Mouse (Mus musculus) midbrain, postnatal 0 days (tissue): ENCODE data around the gene Fam189a1. TPM values are rescaled to one million over a fixed set of nuclear protein-coding genes. Genes with fewer than 3 reads are reported as not detected.
A peak's percentile ranks its signal among the peaks of the same experiment; 100 is the strongest.

Experiments
- ATAC-seq: fragments of 200-750 bp; cut with Nextera tagmentation; 2 replicates; pipeline ENCODE4 v1.8.0; 2017; ENCODE audit warnings: moderate number of reproducible peaks, mild to moderate bottlenecking, moderate TSS enrichment, moderate library complexity; ENCODE audit not compliant: low FRiP score
- DNase-seq: peaks from one replicate; pipeline ENCODE4 v3.0.0-alpha.2; 2015; ENCODE audit warnings: low spot score
- H3K27ac ChIP-seq: fragments of 300-500 bp; sonication (generic); 2 replicates; pipeline ENCODE4 v1.5.1; 2014; ENCODE audit warnings: low read depth, mild to moderate bottlenecking, low read length, mixed read lengths
- H3K27me3 ChIP-seq: fragments of 300-500 bp; sonication (generic); 2 replicates; pipeline ENCODE4 v1.6.1; 2014; ENCODE audit warnings: low read length, control low read depth, mixed read lengths; ENCODE audit not compliant: insufficient read depth
- H3K36me3 ChIP-seq: fragments of 300-500 bp; sonication (generic); 2 replicates; pipeline ENCODE4 v1.6.1; 2014; ENCODE audit warnings: low read length, control low read depth, mixed read lengths; ENCODE audit not compliant: insufficient read depth
- H3K4me1 ChIP-seq: fragments of 300-500 bp; sonication (generic); 2 replicates; pipeline ENCODE4 v1.6.1; 2014; ENCODE audit warnings: mild to moderate bottlenecking, control low read depth, antibody characterized with exemption, low read length, mixed read lengths; ENCODE audit not compliant: insufficient read depth
- H3K4me2 ChIP-seq: fragments of 300-500 bp; sonication (generic); 2 replicates; pipeline ENCODE4 v1.6.1; 2014; ENCODE audit warnings: low read depth, mild to moderate bottlenecking, low read length, mixed read lengths; ENCODE audit not compliant: poor library complexity, severe bottlenecking
- H3K4me3 ChIP-seq: fragments of 300-500 bp; sonication (generic); 2 replicates; pipeline ENCODE4 v1.5.1; 2014; ENCODE audit warnings: low read depth, mild to moderate bottlenecking, low read length, moderate library complexity
- H3K9ac ChIP-seq: fragments of 300-500 bp; sonication (generic); replicated peaks from 2 replicates; pipeline ENCODE4 v1.6.1; 2014; ENCODE audit warnings: mild to moderate bottlenecking, low read length, moderate library complexity, mixed read lengths; ENCODE audit not compliant: poor library complexity, severe bottlenecking
- H3K9me3 ChIP-seq: fragments of 300-500 bp; sonication (generic); 2 replicates; pipeline ENCODE4 v1.6.1; 2016; ENCODE audit warnings: low read length, control low read depth
- CTCF ChIP-seq: IDR thresholded peaks from 2 replicates; pipeline ENCODE4 v1.5.1; 2016; ENCODE audit warnings: antibody characterized with exemption, mild to moderate bottlenecking
- WGBS: fragments of 180-500 bp; shearing (Covaris S2); extraction: QIAGEN DNeasy Blood & Tissue Kit; methylation state at CpG from one replicate; pipeline ENCODE4 v1.1.7; 2014; 5-methylcytosine and 5-hydroxymethylcytosine counted together
- polyA plus RNA-seq: library from polyadenylated mRNA; unstranded; fragments of >200 nt; fragmentation: Nextera tagmentation; extraction: Ambion mirVana; gene quantifications from 2 replicates; pipeline ENCODE4 v1.2.1, GENCODE M21; 2015
- total RNA-seq: library from RNA; depleted of rRNA; stranded (reverse); fragments of >200 nt; gene quantifications from 2 replicates; pipeline ENCODE4 v1.2.3, GENCODE M21; 2014

Fam189a1 gene
- total and polyA plus RNA-seq, 2 experiments from 2014 or later = 12.8 to 19.7 TPM

GRCm38 (mm10) chr7:64752133-64752532 is 404.2 kb downstream of the Fam189a1 start:
- no peaks in the 10 kb centered on the region for H3K9me3 ChIP-seq
- no peaks in the 10 kb centered on the region for H3K4me1 ChIP-seq
- no peak overlapping the region for H3K4me3 ChIP-seq
- no peak overlapping the region for H3K27ac ChIP-seq
- H3K9ac ChIP-seq = no peak overlapping the region
- no peak for DNase-seq
- no peak overlapping the region for H3K4me2 ChIP-seq
- no peaks in the 10 kb centered on the region for H3K27me3 ChIP-seq
- 94% methylated on average over 7 of the region's 7 CpGs for WGBS
- TF ChIP-seq CTCF = no peak
- ATAC-seq = no peak
- peaks cover 2% of the 10 kb centered on the region; the same call in 1 of the 2 replicates for H3K36me3 ChIP-seq

GRCm38 (mm10) chr7:64751465-64751864 is 404.9 kb downstream of the Fam189a1 start:
- peaks cover 2% of the 10 kb centered on the region; the same call in 1 of the 2 replicates for H3K36me3 ChIP-seq
- ATAC-seq = peak; percentile 76
- no peaks in the 10 kb centered on the region for H3K4me1 ChIP-seq
- no peak overlapping the region for H3K9ac ChIP-seq
- no peaks in the 10 kb centered on the region for H3K9me3 ChIP-seq
- WGBS = 35% methylated on average over 4 of the region's 5 CpGs
- H3K4me3 ChIP-seq = no peak overlapping the region
- H3K27me3 ChIP-seq = no peaks in the 10 kb centered on the region
- no peak overlapping the region for H3K27ac ChIP-seq
- H3K4me2 ChIP-seq = no peak overlapping the region
- TF ChIP-seq CTCF = peak; percentile 96
- peak; percentile 84 for DNase-seq

- no peak overlapping the region for H3K27ac ChIP-seq
- no peak overlapping the region for H3K9ac ChIP-seq
- no peak overlapping the region for H3K4me2 ChIP-seq
- H3K27me3 ChIP-seq = no peaks in the 10 kb centered on the region
- H3K36me3 ChIP-seq = peaks cover 29% of the 10 kb centered on the region
- no peaks in the 10 kb centered on the region for H3K4me1 ChIP-seq
- 92% methylated on average over 7 of the region's 7 CpGs for WGBS
- H3K9me3 ChIP-seq = no peaks in the 10 kb centered on the region
- no peak for ATAC-seq
- DNase-seq = no peak
- no peak overlapping the region for H3K4me3 ChIP-seq
- TF ChIP-seq CTCF = no peak
Measured at GRCm38 (mm10) chr7:64743610-64744009, 412.8 kb downstream of the Fam189a1 start.

- H3K36me3 ChIP-seq = peaks cover 33% of the 10 kb centered on the region
- no peaks in the 10 kb centered on the region for H3K27me3 ChIP-seq
- peak; percentile 99 for TF ChIP-seq CTCF
- no peaks in the 10 kb centered on the region for H3K4me1 ChIP-seq
- no peaks in the 10 kb centered on the region for H3K9me3 ChIP-seq
- H3K9ac ChIP-seq = no peak overlapping the region
- DNase-seq = peak; percentile 94
- H3K27ac ChIP-seq = peak overlapping the region; percentile 13; the same call in 1 of the 2 replicates
- no peak overlapping the region for H3K4me3 ChIP-seq
- ATAC-seq = peak; percentile 92
- H3K4me2 ChIP-seq = no peak overlapping the region
- 25% methylated on average over 8 of the region's 8 CpGs for WGBS
Measured at GRCm38 (mm10) chr7:64741333-64742307, 414.8 kb downstream of the Fam189a1 start.

GRCm38 (mm10) chr7:64739131-64739530 is 417.2 kb downstream of the Fam189a1 start:
- DNase-seq (no peak), ATAC-seq (no peak)
- H3K4me3 ChIP-seq = no peak overlapping the region
- H3K36me3 ChIP-seq = peaks cover 16% of the 10 kb centered on the region
- no peaks in the 10 kb centered on the region for H3K9me3 ChIP-seq
- no peaks in the 10 kb centered on the region for H3K4me1 ChIP-seq
- no peak for TF ChIP-seq CTCF
- WGBS = 25% methylated on average over 11 of the region's 11 CpGs
- H3K27ac ChIP-seq = no peak overlapping the region
- H3K4me2 ChIP-seq = no peak overlapping the region
- H3K9ac ChIP-seq = no peak overlapping the region; the same call in 1 of the 2 replicates
- no peaks in the 10 kb centered on the region for H3K27me3 ChIP-seq

- Histone ChIP-seq H3K4me2 (no peak overlapping the region), H3K4me1 (0 out of 2 replicates have a peak, but pooled peaks cover 3% of the 10 kb centered on the region), H3K27me3 (no peaks in the 10 kb centered on the region), H3K4me3 (no peak overlapping the region), H3K9ac (no peak overlapping the region), H3K36me3 (peaks cover 2% of the 10 kb centered on the region), H3K27ac (no peak overlapping the region), H3K9me3 (no peaks in the 10 kb centered on the region)
- 16% methylated on average over 7 of the region's 7 CpGs for WGBS
- TF ChIP-seq CTCF = peak; percentile 95
- DNase-seq (peak; percentile 91), ATAC-seq (peak; percentile 9; the same call in 1 of the 2 replicates)
Measured at GRCm38 (mm10) chr7:64729785-64730184, 426.6 kb downstream of the Fam189a1 start.
